In genomic region chr12:77193225-77193716, GRCm38 (mm10) we compare ENCODE assay signal across 11 mouse cellular contexts. TPM values are rescaled to one million over a fixed set of nuclear protein-coding genes. Genes with fewer than 3 reads are reported as not detected.
A peak's percentile ranks its signal among the peaks of the same experiment; 100 is the strongest.
DNase-seq lines count a peak whose midpoint lies in the region; ATAC-seq and TF ChIP-seq lines count a peak whose summit lies in the region.
"Had no signal": no experiment of that assay in that cellular context is flagged by ENCODE, and none has a peak within 500 bp of the region (broad histone marks: within the 10 kb centered on the region; RNA-seq: fewer than 3 reads in every experiment).

No protein-coding gene starts in this region.

- no peak for TF ChIP-seq CTCF in layer of hippocampus, adult 2 months (conservative IDR thresholded peaks at IDR 0.05)

- peak; percentile 9 to 27 for DNase-seq in B cell, adult 2 months
- peak; percentile 41 to 56 for DNase-seq in heart, postnatal 10 days
- DNase-seq in lung, postnatal 25 days (ENCODE audit: low spot score), result peak; percentile 64
- no peak for DNase-seq in gastrocnemius, postnatal 14 days
- DNase-seq in cerebellum, postnatal 10 days, result no peak
- DNase-seq in testis, postnatal 14 days (ENCODE audit: low spot score), result no peak
- no peak for DNase-seq in layer of hippocampus, adult 2 months (ENCODE audit: low spot score in 2 of 2)
- DNase-seq: gastrocnemius, postnatal 10 days; kidney, adult 8-10 months; lung, embryonic 14.5 days had no signal

- H3K27ac ChIP-seq in layer of hippocampus, adult 2 months, result no peak overlapping the region

- no peak overlapping the region for H3K4me3 ChIP-seq in layer of hippocampus, adult 2 months

- ATAC-seq in CD4-positive, CD25-positive, alpha-beta regulatory T cell, adult 4 months, result peak; percentile 70

- intact Hi-C loops in heart, postnatal 10 days (cut with DNase I), result no loop called here
- intact Hi-C loops in gastrocnemius, postnatal 14 days (cut with DNase I; ENCODE audit: low total_unique reads), result no loop called here

RNA-seq across cellular contexts. Expression of gene Fut8, which starts 44.7 kb away (rescaled TPM):
- polyA plus RNA-seq in CD4-positive, CD25-positive, alpha-beta regulatory T cell, adult 4 months (2017; shearing (Covaris generic)), result 10 to 100 TPM; 12.3 to 15.5 TPM
- total RNA-seq in heart, postnatal 10 days (2021), result 10 to 100 TPM; 25.2 to 27.4 TPM
- total RNA-seq in gastrocnemius, postnatal 14 days (2021), result 10 to 100 TPM; 15.5 to 20.9 TPM
- 10 to 100 TPM; 76.4 to 81.6 TPM for total RNA-seq in layer of hippocampus, adult 2 months (2021)

Comparison
In these comparisons a context has a peak if more than half of its experiments do, and no peak if none do; other contexts are left out.
1. DNase-seq: peak in B cell, adult 2 months (2 of 2), heart, postnatal 10 days (2 of 2) and lung, postnatal 25 days (single experiment); none in gastrocnemius, postnatal 14 days (single experiment), cerebellum, postnatal 10 days (0 of 2), testis, postnatal 14 days (single experiment) and layer of hippocampus, adult 2 months (0 of 2).